Mouse (Mus musculus): Measurements from ENCODE around the gene Calml4. TPM values are rescaled to one million over a fixed set of nuclear protein-coding genes. Genes with fewer than 3 reads are reported as not detected.
"Not testable (repeated sequence)": the region's sequence is repeated elsewhere in the genome, so short reads cannot be mapped to it uniquely, and the experiment has no call there.

Gene Calml4
- polyA plus RNA-seq, 1 experiment from 2014 or later = 4.4 TPM

DNA sequence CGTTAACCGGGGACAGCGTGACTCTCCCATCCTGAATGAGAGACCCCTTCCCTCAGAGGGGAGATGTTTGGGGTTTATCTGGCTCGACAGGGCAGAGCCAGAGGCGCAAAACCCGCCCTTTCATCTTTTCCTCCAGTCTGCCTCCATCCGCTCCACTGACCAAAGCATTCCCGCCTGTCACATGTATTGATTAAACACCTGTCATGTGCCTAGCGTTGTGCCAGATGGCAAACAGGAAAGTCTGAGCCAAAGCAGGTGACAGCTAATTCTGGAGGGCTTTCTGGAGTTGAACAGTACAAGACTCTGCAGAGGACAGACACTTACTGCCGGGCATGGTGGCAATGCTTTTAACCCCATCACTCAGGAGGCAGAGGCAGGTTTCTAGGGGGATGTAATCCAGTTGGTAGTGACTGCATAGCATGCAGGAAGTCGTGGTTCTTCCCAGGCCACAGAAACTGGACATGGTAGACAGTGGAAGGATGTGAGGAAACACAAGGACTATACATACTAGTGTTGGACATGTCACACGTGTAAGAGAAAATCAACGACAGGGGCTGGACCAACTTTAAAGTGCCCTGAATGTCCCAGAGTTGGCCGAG, 18.6 kb upstream of the Calml4 start:
- Histone ChIP-seq H3K9me3 (replicated peaks) (no peaks in the 10 kb centered on the region), H3K4me1 (peaks cover 35% of the 10 kb centered on the region), H3K27ac (peak overlapping the region; percentile 98), H3K36me3 (peaks cover 6% of the 10 kb centered on the region; the same call in 1 of the 2 replicates), H3K4me3 (peak overlapping the region; percentile 89), H3K27me3 (ENCODE audit: low read depth, poor library complexity, severe bottlenecking) (no peaks in the 10 kb centered on the region)
- DNase-seq (ENCODE audit: low spot score) = no peak
- WGBS = 15% methylated on average over 14 of the region's 14 CpGs

DNA sequence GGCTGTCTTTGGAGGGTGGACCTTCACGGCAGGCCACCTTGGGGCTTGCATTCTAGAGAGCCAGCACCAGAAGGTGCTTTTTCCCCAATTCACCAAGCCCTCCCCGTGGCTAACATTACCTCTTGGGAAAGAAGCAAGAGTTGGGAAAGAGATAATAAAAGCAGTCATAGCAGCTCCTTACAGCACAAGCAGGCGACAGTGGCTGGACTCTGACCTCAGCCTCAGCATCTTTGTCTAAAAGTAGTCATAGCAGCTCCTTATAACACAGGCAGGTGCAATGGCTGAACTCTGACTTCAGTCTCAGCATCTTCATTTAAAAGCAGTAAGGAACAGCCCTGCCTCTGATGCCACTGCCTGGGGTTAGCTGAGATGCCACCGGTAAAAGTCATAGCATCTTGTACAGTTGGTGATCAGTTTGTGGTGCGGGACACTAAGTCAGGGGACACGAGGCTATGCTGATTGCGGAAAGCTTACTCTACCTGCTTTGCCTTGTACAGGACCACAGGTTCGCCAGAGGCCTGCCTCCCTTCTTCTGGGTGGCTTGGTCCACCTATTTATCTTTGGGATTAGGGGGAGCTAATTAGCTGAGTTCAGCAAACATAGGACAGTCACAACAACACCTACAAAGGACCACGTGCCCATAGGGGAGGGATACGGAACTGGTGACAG, 14.4 kb upstream of the Calml4 start:
- Histone ChIP-seq H3K4me1 (peaks cover 25% of the 10 kb centered on the region), H3K36me3 (peaks cover 9% of the 10 kb centered on the region; the same call in 1 of the 2 replicates), H3K4me3 (no peak overlapping the region), H3K27me3 (ENCODE audit: low read depth, poor library complexity, severe bottlenecking) (no peaks in the 10 kb centered on the region), H3K27ac (no peak overlapping the region), H3K9me3 (replicated peaks) (no peaks in the 10 kb centered on the region)
- WGBS = 88% methylated on average over 10 of the region's 10 CpGs
- DNase-seq (ENCODE audit: low spot score) = no peak

- Histone ChIP-seq H3K4me1 (peaks cover 19% of the 10 kb centered on the region), H3K4me3 (no peak overlapping the region), H3K36me3 (peaks cover 14% of the 10 kb centered on the region), H3K9me3 (replicated peaks) (no peaks in the 10 kb centered on the region), H3K27ac (no peak overlapping the region), H3K27me3 (ENCODE audit: low read depth, poor library complexity, severe bottlenecking) (no peaks in the 10 kb centered on the region)
- 95% methylated on average over 5 of the region's 5 CpGs for WGBS
- no peak for DNase-seq (ENCODE audit: low spot score)
Measured at GRCm38 (mm10) chr9:62844461-62844860, 13.4 kb upstream of the Calml4 start.

GRCm38 (mm10) chr9:62847694-62848093, 10.2 kb upstream of the Calml4 start:
- WGBS = 5% methylated on average over 3 of the region's 3 CpGs
- peaks cover 25% of the 10 kb centered on the region for H3K4me1 ChIP-seq
- no peak overlapping the region for H3K4me3 ChIP-seq
- no peaks in the 10 kb centered on the region for H3K27me3 ChIP-seq (ENCODE audit: low read depth, poor library complexity, severe bottlenecking)
- peaks cover 21% of the 10 kb centered on the region for H3K36me3 ChIP-seq
- H3K27ac ChIP-seq = no peak overlapping the region
- peak; percentile 96 for DNase-seq (ENCODE audit: low spot score)
- H3K9me3 ChIP-seq (replicated peaks) = no peaks in the 10 kb centered on the region

- peaks cover 29% of the 10 kb centered on the region for H3K4me1 ChIP-seq
- WGBS = 90% methylated on average over 3 of the region's 3 CpGs
- H3K27ac ChIP-seq = no peak overlapping the region
- H3K9me3 ChIP-seq (replicated peaks) = no peaks in the 10 kb centered on the region
- H3K36me3 ChIP-seq = peaks cover 21% of the 10 kb centered on the region
- no peak for DNase-seq (ENCODE audit: low spot score)
- H3K4me3 ChIP-seq = no peak overlapping the region
- H3K27me3 ChIP-seq (ENCODE audit: low read depth, poor library complexity, severe bottlenecking) = no peaks in the 10 kb centered on the region
Measured at GRCm38 (mm10) chr9:62848641-62849040, 9.2 kb upstream of the Calml4 start.

DNA sequence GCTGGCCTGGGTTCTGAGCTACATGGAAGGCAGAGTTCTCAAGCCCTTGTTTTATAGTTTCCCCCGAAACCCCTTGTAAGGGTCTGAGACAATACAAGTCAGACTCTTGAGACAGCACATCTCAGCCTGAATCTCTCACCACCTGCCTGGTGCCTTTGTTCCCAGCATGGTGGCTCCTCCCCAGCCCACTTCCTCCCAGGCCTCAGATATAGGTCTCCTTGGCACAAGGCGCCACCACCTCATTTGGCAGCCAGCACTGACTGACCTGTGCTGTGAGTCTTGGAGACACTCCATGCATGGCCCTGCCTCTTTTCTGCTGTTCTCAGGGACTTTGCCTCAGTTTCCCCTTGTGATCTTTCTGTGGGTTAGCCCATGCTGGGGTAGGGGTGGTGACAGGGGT, 6.3 kb upstream of the Calml4 start:
- Histone ChIP-seq H3K4me3 (no peak overlapping the region), H3K4me1 (peaks cover 49% of the 10 kb centered on the region), H3K27me3 (ENCODE audit: low read depth, poor library complexity, severe bottlenecking) (no peaks in the 10 kb centered on the region), H3K36me3 (peaks cover 20% of the 10 kb centered on the region), H3K27ac (peak overlapping the region; percentile 43), H3K9me3 (replicated peaks) (no peaks in the 10 kb centered on the region)
- DNase-seq (ENCODE audit: low spot score) = no peak
- WGBS = 89% methylated on average over 2 of the region's 2 CpGs

GRCm38 (mm10) chr9:62854483-62854882, 3.4 kb upstream of the Calml4 start:
- 74% methylated on average over 4 of the region's 4 CpGs for WGBS
- no peaks in the 10 kb centered on the region for H3K9me3 ChIP-seq (replicated peaks)
- peaks cover 13% of the 10 kb centered on the region for H3K36me3 ChIP-seq
- H3K4me1 ChIP-seq = peaks cover 67% of the 10 kb centered on the region
- no peaks in the 10 kb centered on the region for H3K27me3 ChIP-seq (ENCODE audit: low read depth, poor library complexity, severe bottlenecking)
- peak overlapping the region; percentile 70 for H3K27ac ChIP-seq
- H3K4me3 ChIP-seq = no peak overlapping the region; the same call in 1 of the 2 replicates
- DNase-seq (ENCODE audit: low spot score) = no peak

DNA sequence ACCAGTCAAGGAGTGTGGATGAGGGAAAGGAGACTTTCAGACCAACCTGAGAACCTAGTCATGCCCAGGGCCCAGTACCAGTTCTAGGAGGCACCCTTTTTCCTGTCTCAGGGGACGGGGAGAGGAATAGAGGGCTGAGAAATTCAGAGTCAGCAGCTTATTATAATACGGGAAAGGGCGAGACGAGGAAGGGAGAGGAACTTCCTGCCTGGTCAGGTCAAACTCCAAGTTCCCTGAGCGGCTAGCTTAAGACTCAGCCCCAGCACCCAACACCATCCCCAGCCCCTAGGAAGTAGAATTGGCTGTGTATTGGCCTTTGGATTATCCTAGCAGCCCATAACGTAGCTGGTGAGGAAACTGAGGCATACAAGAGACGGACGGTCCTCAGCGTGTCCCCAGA, 664 bp upstream of the Calml4 start:
- peak overlapping the region; percentile 40 for H3K4me3 ChIP-seq
- H3K9me3 ChIP-seq (replicated peaks) = no peaks in the 10 kb centered on the region
- DNase-seq (ENCODE audit: low spot score) = no peak
- H3K4me1 ChIP-seq = peaks cover 70% of the 10 kb centered on the region
- WGBS = 76% methylated on average over 9 of the region's 9 CpGs
- no peaks in the 10 kb centered on the region for H3K36me3 ChIP-seq
- no peaks in the 10 kb centered on the region for H3K27me3 ChIP-seq (ENCODE audit: low read depth, poor library complexity, severe bottlenecking)
- H3K27ac ChIP-seq = peak overlapping the region; percentile 87

- Histone ChIP-seq H3K4me3 (peak overlapping the region; percentile 40), H3K27ac (peak overlapping the region; percentile 87), H3K36me3 (no peaks in the 10 kb centered on the region), H3K27me3 (ENCODE audit: low read depth, poor library complexity, severe bottlenecking) (no peaks in the 10 kb centered on the region), H3K9me3 (replicated peaks) (no peaks in the 10 kb centered on the region), H3K4me1 (peaks cover 66% of the 10 kb centered on the region)
- peak; percentile 80 for DNase-seq (ENCODE audit: low spot score)
- WGBS = 23% methylated on average over 8 of the region's 8 CpGs
Measured at GRCm38 (mm10) chr9:62858266-62859019, 563 bp downstream of the Calml4 start.

DNA sequence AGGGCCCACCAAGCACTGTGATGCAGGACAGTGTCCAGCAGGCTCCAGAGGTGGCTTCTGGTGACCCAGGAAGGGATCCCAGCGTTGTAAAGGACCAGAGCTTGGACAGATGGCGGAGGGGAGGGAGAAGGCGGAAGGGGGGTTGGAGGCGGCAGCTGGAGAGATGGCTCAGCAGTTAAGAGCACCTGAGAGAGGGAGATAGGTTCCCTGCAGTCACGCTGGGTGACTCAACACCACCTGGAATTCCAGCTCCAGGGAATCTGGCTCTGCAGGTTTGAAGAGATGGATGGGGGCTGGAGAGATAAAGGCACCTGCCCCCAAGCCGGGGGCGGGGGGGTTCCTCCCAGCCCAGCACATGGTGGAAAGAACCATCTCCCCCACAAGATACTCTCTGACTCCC, 2.2 kb downstream of the Calml4 start:
- Histone ChIP-seq H3K27ac (peak overlapping the region; percentile 87), H3K4me1 (peaks cover 54% of the 10 kb centered on the region)
- DNase-seq (ENCODE audit: low spot score); H3K36me3 ChIP-seq; H3K4me3 ChIP-seq; H3K9me3 ChIP-seq (replicated peaks); H3K27me3 ChIP-seq (ENCODE audit: low read depth, poor library complexity, severe bottlenecking): not testable (repeated sequence)
- 49% methylated on average over 7 of the region's 7 CpGs for WGBS

DNA sequence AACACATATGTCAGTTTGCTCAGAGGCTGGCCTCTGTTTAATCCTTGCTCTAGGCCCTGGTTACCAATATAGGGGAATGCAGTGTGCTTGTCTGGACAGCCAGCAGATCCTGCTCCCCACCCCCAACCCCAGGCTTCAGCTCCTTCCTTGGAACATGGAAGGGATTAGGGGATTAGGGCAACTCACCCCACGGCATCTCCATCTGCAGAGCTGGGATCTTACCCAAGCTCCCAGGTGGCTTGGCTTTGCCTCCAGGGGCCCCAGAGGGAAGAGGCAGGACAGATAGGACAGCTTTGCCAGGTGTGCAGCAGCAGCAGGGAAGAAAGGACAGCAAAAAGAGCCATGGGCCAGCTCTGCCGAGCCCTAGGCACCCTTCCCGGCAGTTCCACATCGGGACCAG, 3.0 kb downstream of the Calml4 start:
- no peak overlapping the region for H3K4me3 ChIP-seq
- peak overlapping the region; percentile 67 for H3K27ac ChIP-seq
- no peaks in the 10 kb centered on the region for H3K9me3 ChIP-seq (replicated peaks)
- no peaks in the 10 kb centered on the region for H3K36me3 ChIP-seq
- H3K4me1 ChIP-seq = peaks cover 52% of the 10 kb centered on the region
- no peaks in the 10 kb centered on the region for H3K27me3 ChIP-seq (ENCODE audit: low read depth, poor library complexity, severe bottlenecking)
- no peak for DNase-seq (ENCODE audit: low spot score)
- WGBS = 66% methylated on average over 4 of the region's 4 CpGs

DNA sequence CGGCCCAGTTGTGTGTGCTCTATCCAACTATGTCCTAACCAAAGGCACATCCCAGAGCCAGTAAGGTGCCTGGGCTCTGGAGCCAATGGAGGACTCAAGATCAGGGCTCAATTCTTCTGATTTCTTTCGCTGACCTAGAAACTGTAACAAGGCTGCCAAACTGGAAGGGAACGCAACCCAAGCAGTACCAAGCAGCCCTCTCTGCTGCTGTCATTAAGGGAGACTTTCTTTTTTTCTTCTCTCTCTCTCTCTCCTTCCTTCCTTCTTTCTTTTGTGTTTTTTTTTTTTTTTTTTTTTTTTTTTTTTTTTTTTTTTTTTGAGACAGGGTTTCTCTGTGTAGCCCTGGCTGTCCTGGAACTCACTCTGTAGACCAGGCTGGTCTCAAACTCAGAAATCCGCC, 11.4 kb downstream of the Calml4 start:
- DNase-seq (ENCODE audit: low spot score); H3K27me3 ChIP-seq (ENCODE audit: low read depth, poor library complexity, severe bottlenecking); H3K9me3 ChIP-seq (replicated peaks); H3K36me3 ChIP-seq; H3K4me3 ChIP-seq; H3K27ac ChIP-seq: not testable (repeated sequence)
- peaks cover 23% of the 10 kb centered on the region for H3K4me1 ChIP-seq
- 91% methylated on average over 4 of the region's 4 CpGs for WGBS

GRCm38 (mm10) chr9:62870728-62871127, 12.8 kb downstream of the Calml4 start:
- DNase-seq (ENCODE audit: low spot score) = peak; percentile 24
- H3K27me3 ChIP-seq (ENCODE audit: low read depth, poor library complexity, severe bottlenecking) = no peaks in the 10 kb centered on the region
- H3K36me3 ChIP-seq = no peaks in the 10 kb centered on the region
- H3K27ac ChIP-seq = peak overlapping the region; percentile 26; the same call in 1 of the 2 replicates
- no peak overlapping the region for H3K4me3 ChIP-seq
- peaks cover 23% of the 10 kb centered on the region for H3K4me1 ChIP-seq
- no peaks in the 10 kb centered on the region for H3K9me3 ChIP-seq (replicated peaks)
